In the genomic region with DNA sequence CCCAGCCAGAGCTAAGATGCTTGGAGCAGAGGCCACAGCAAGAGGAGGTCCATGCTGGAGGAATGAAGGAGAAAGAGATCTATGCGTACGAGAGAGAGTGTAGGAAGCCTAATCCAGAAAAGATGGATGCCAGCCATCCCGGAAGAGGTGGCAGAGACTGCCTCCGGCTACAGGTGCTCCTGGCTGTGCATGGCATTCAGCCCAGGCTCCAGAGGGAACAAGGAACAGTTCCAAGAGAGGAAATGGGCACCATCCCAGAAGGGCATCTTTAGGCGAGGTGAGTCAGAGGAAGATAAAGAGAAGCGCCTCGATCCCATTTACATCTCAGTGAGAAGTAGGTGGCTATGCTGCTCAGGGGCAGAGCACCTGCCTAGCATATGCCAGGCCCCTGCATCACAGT, we compare ENCODE assay signal across 20 mouse cellular contexts. TPM values are rescaled to one million over a fixed set of nuclear protein-coding genes. Genes with fewer than 3 reads are reported as not detected.
DNase-seq lines count a peak whose midpoint lies in the region; TF ChIP-seq lines count a peak whose summit lies in the region.
"Had no signal": no experiment of that assay in that cellular context is flagged by ENCODE, and none has a peak within 500 bp of the region (broad histone marks: within the 10 kb centered on the region; RNA-seq: fewer than 3 reads in every experiment).

No protein-coding gene starts in this region.

- TF ChIP-seq CTCF in brain, embryonic 14.5 days (IDR thresholded peaks at IDR 0.05; ENCODE audit: borderline replicate concordance, extremely low read depth, insufficient read depth, insufficient read length) = no peak

- DNase-seq in layer of hippocampus, adult 8-10 months (ENCODE audit: low spot score in 2 of 2) = peak; percentile 43 to 46
- no peak for DNase-seq in layer of hippocampus, adult 9-11 months
- DNase-seq in MN1 (ENCODE audit: low spot score) = peak; percentile 74
- DNase-seq in brain, embryonic 14.5 days (ENCODE audit: low read depth) = peak; percentile 65
- peak; percentile 95 to 97 for DNase-seq in cerebellum, postnatal 10 days
- DNase-seq in spleen, postnatal 4 days (ENCODE audit: low spot score in 2 of 2) = no peak
- no peak for DNase-seq in adipocyte (ENCODE audit: low spot score)
- DNase-seq: lung, postnatal 10 days; thymus, postnatal 14 days had no signal

- no peak for TF ChIP-seq POLR2A in brain, embryonic 14.5 days (IDR thresholded peaks at IDR 0.05; ENCODE audit: borderline replicate concordance, extremely low read depth, insufficient read depth, insufficient read length, poor library complexity, severe bottlenecking)

RNA-seq across cellular contexts. Expression of a gene that starts 2.9 kb away (rescaled TPM):
- total RNA-seq in layer of hippocampus, adult 8-10 months (2022) = 100 to 1,000 TPM in 1 of 4 experiments, 10 to 100 TPM in 3; 88.8 to 102 (median 95.8) TPM
- 50.9 and 55.3 TPM in 2 replicates for polyA plus RNA-seq in brain, embryonic 14.5 days (2012; rRNA removed)
- total RNA-seq: neutrophil, adult 5-6 weeks had no signal

RNA-seq across cellular contexts. Expression of a gene that starts 10.2 kb away (rescaled TPM):
- not detected for total RNA-seq in layer of hippocampus, adult 8-10 months (2022)
- 0.11 and 0.15 TPM in 2 replicates for polyA plus RNA-seq in brain, embryonic 14.5 days (2012; rRNA removed)
- total RNA-seq: left cerebral cortex, adult 2 months had no signal
- polyA plus RNA-seq: myocyte had no signal

RNA-seq across cellular contexts. Expression of a gene that starts 44.3 kb away (rescaled TPM):
- 100 to 1,000 TPM; 151 to 190 (median 164) TPM for total RNA-seq in layer of hippocampus, adult 8-10 months (2022)
- polyA plus RNA-seq in brain, embryonic 14.5 days (2012; rRNA removed) = 9.7 and 15.4 TPM in 2 replicates

RNA-seq across cellular contexts. Expression of a gene that starts 47.1 kb away (rescaled TPM):
- total RNA-seq in layer of hippocampus, adult 8-10 months (2022) = not detected
- polyA plus RNA-seq in brain, embryonic 14.5 days (2012; rRNA removed) = not detected in 2 replicates
- total RNA-seq: left cerebral cortex, adult 2 months; neutrophil, adult 5-6 weeks had no signal
- polyA plus RNA-seq: cortical plate, adult 2 months; embryonic facial prominence, embryonic 13.5 days; heart, embryonic 14.5 days; hindbrain, embryonic 11.5 days; intestine, embryonic 14.5 days; kidney, embryonic 16.5 days; limb, embryonic 12.5 days; liver, embryonic 15.5 days; myocyte had no signal

RNA-seq across cellular contexts. Expression of a gene that starts 57.2 kb away (rescaled TPM):
- total RNA-seq in layer of hippocampus, adult 8-10 months (2022) = 100 to 1,000 TPM; 118 to 152 (median 135) TPM
- 49.9 and 51.5 TPM in 2 replicates for polyA plus RNA-seq in brain, embryonic 14.5 days (2012; rRNA removed)
- total RNA-seq: neutrophil, adult 5-6 weeks had no signal

Comparison
In these comparisons a context has a peak if more than half of its experiments do, and no peak if none do; other contexts are left out.
1. DNase-seq: peak in layer of hippocampus, adult 8-10 months (2 of 2), MN1 (single experiment), brain, embryonic 14.5 days (single experiment) and cerebellum, postnatal 10 days (2 of 2); none in layer of hippocampus, adult 9-11 months (single experiment), spleen, postnatal 4 days (0 of 2) and adipocyte (single experiment).